Mouse (Mus musculus) stomach, embryonic 16.5 days (tissue): ENCODE measurements around the gene Ydjc. TPM values are rescaled to one million over a fixed set of nuclear protein-coding genes. Genes with fewer than 3 reads are reported as not detected.
"Not testable (repeated sequence)": the region's sequence is repeated elsewhere in the genome, so short reads cannot be mapped to it uniquely, and the experiment has no call there.

Experiments used
- ATAC-seq: fragments of 200-750 bp; cut with Nextera tagmentation; 2 replicates; pipeline ENCODE4 v1.8.0; 2017; ENCODE audit warnings: moderate number of reproducible peaks, moderate TSS enrichment; ENCODE audit not compliant: insufficient read depth, low FRiP score
- H3K27ac ChIP-seq: fragments of 300-500 bp; sonication (generic); 2 replicates; pipeline ENCODE4 v1.5.1; 2014; ENCODE audit warnings: low read length
- H3K27me3 ChIP-seq: fragments of 300-500 bp; sonication (generic); 2 replicates; pipeline ENCODE4 v1.6.1; 2014; ENCODE audit warnings: low read length, control low read depth, mixed read lengths; ENCODE audit not compliant: control insufficient read depth, insufficient read depth
- H3K36me3 ChIP-seq: fragments of 300-500 bp; sonication (generic); 2 replicates; pipeline ENCODE4 v1.6.1; 2014; ENCODE audit warnings: low read length; ENCODE audit not compliant: control insufficient read depth, insufficient read depth
- H3K4me1 ChIP-seq: fragments of 300-500 bp; sonication (generic); 2 replicates; pipeline ENCODE4 v1.6.1; 2014; ENCODE audit warnings: low read length, control low read depth, mixed read lengths; ENCODE audit not compliant: control insufficient read depth, insufficient read depth
- H3K4me2 ChIP-seq: fragments of 300-500 bp; sonication (generic); 2 replicates; pipeline ENCODE4 v1.6.1; 2014; ENCODE audit warnings: low read depth, low read length, mixed read lengths
- H3K4me3 ChIP-seq: fragments of 300-500 bp; sonication (generic); replicated peaks from 2 replicates; pipeline ENCODE4 v1.5.1; 2014; ENCODE audit warnings: mild to moderate bottlenecking, low read length
- H3K9ac ChIP-seq: fragments of 300-500 bp; sonication (generic); 2 replicates; pipeline ENCODE4 v1.6.1; 2014; ENCODE audit warnings: low read length
- H3K9me3 ChIP-seq: fragments of 300-500 bp; sonication (generic); replicated peaks from 2 replicates; pipeline ENCODE4 v1.6.1; 2016; ENCODE audit warnings: low read length, control low read depth; ENCODE audit not compliant: control insufficient read depth
- WGBS: fragments of 180-500 bp; shearing (Covaris S2); extraction: QIAGEN DNeasy Blood & Tissue Kit; methylation state at CpG from one replicate; pipeline ENCODE4 v1.1.7; 2014; 5-methylcytosine and 5-hydroxymethylcytosine counted together
- polyA plus RNA-seq: library from polyadenylated mRNA; unstranded; fragments of >200 nt; fragmentation: Nextera tagmentation; extraction: Ambion mirVana; gene quantifications from 2 replicates; pipeline ENCODE4 v1.2.1, GENCODE M21; 2015

The Ydjc gene
- polyA plus RNA-seq, 1 experiment from 2014 or later: 20.2 TPM

GRCm38 (mm10) chr16:17148084-17148483 is 3.7 kb downstream of the Ydjc start:
- Histone ChIP-seq H3K4me1 (peaks cover 13% of the 10 kb centered on the region), H3K4me3 (peak overlapping the region; percentile 70), H3K9me3 (no peaks in the 10 kb centered on the region), H3K36me3 (peaks cover 5% of the 10 kb centered on the region), H3K9ac (peak overlapping the region; percentile 73), H3K4me2 (peak overlapping the region; percentile 99), H3K27ac (no peak overlapping the region), H3K27me3 (no peaks in the 10 kb centered on the region)
- WGBS: 11% methylated on average over 16 of the region's 16 CpGs
- no peak for ATAC-seq

- H3K4me2 ChIP-seq: no peak overlapping the region
- H3K27me3 ChIP-seq: no peaks in the 10 kb centered on the region
- peaks cover 13% of the 10 kb centered on the region for H3K4me1 ChIP-seq
- no peak for ATAC-seq
- H3K36me3 ChIP-seq: peaks cover 10% of the 10 kb centered on the region
- H3K9ac ChIP-seq: no peak overlapping the region
- WGBS: 89% methylated on average over 7 of the region's 7 CpGs
- H3K27ac ChIP-seq: peak overlapping the region; percentile 18; the same call in 1 of the 2 replicates
- H3K4me3 ChIP-seq: no peak overlapping the region
- no peaks in the 10 kb centered on the region for H3K9me3 ChIP-seq
These were observed 6.3 kb downstream of the Ydjc start for GRCm38 (mm10) chr16:17150520-17151258.

- peaks cover 12% of the 10 kb centered on the region for H3K4me1 ChIP-seq
- no peaks in the 10 kb centered on the region for H3K27me3 ChIP-seq
- peaks cover 14% of the 10 kb centered on the region for H3K36me3 ChIP-seq
- no peak overlapping the region for H3K4me2 ChIP-seq
- no peak for ATAC-seq
- no peaks in the 10 kb centered on the region for H3K9me3 ChIP-seq
- WGBS: 92% methylated on average over 4 of the region's 4 CpGs
- H3K4me3 ChIP-seq: no peak overlapping the region
- H3K9ac ChIP-seq: no peak overlapping the region
- H3K27ac ChIP-seq: no peak overlapping the region
These were observed 7.5 kb downstream of the Ydjc start for GRCm38 (mm10) chr16:17151874-17152273.

- no peak overlapping the region for H3K4me3 ChIP-seq
- peaks cover 19% of the 10 kb centered on the region for H3K36me3 ChIP-seq
- no peak overlapping the region for H3K9ac ChIP-seq
- no peak for ATAC-seq
- no peak overlapping the region for H3K27ac ChIP-seq
- H3K9me3 ChIP-seq: no peaks in the 10 kb centered on the region
- H3K4me2 ChIP-seq: no peak overlapping the region
- no peaks in the 10 kb centered on the region for H3K4me1 ChIP-seq
- H3K27me3 ChIP-seq: no peaks in the 10 kb centered on the region
- 89% methylated on average over 2 of the region's 2 CpGs for WGBS
These were observed 9.9 kb downstream of the Ydjc start for GRCm38 (mm10) chr16:17154346-17154745.

- 68% methylated on average over 1 of the region's 1 CpGs for WGBS
- not testable (repeated sequence) for H3K27ac ChIP-seq, H3K4me1 ChIP-seq, H3K4me2 ChIP-seq, H3K4me3 ChIP-seq, H3K9ac ChIP-seq, H3K27me3 ChIP-seq, H3K36me3 ChIP-seq, ATAC-seq, H3K9me3 ChIP-seq
These were observed 21.1 kb downstream of the Ydjc start for GRCm38 (mm10) chr16:17165478-17165877.

GRCm38 (mm10) chr16:17167179-17167578 is 22.8 kb downstream of the Ydjc start:
- peak overlapping the region; percentile 4; the same call in 1 of the 2 replicates for H3K27ac ChIP-seq
- H3K4me3 ChIP-seq: no peak overlapping the region
- 0 out of 2 replicates have a peak, but pooled peaks have one; percentile 25 for ATAC-seq

GRCm38 (mm10) chr16:17168049-17168448 is 23.6 kb downstream of the Ydjc start:
- Histone ChIP-seq H3K36me3 (peaks cover 5% of the 10 kb centered on the region; the same call in 1 of the 2 replicates), H3K27ac (no peak overlapping the region; the same call in 1 of the 2 replicates), H3K9me3 (no peaks in the 10 kb centered on the region), H3K4me3 (no peak overlapping the region), H3K9ac (no peak overlapping the region), H3K4me2 (no peak overlapping the region), H3K27me3 (no peaks in the 10 kb centered on the region), H3K4me1 (no peaks in the 10 kb centered on the region)
- no peak for ATAC-seq
- WGBS: 66% methylated on average over 5 of the region's 5 CpGs

More at GRCm38 (mm10) chr16:17167179-17167578, 22.8 kb downstream of the Ydjc start:
- Histone ChIP-seq H3K27me3 (no peaks in the 10 kb centered on the region), H3K4me2 (no peak overlapping the region), H3K9ac (no peak overlapping the region), H3K4me1 (no peaks in the 10 kb centered on the region), H3K36me3 (no peaks in the 10 kb centered on the region), H3K9me3 (no peaks in the 10 kb centered on the region)

GRCm38 (mm10) chr16:17175765-17176164 is 31.3 kb downstream of the Ydjc start:
- no peak for ATAC-seq
- Histone ChIP-seq H3K9ac (no peak overlapping the region), H3K36me3 (peaks cover 6% of the 10 kb centered on the region; the same call in 1 of the 2 replicates), H3K27ac (no peak overlapping the region), H3K4me3 (no peak overlapping the region), H3K4me2 (no peak overlapping the region), H3K4me1 (no peaks in the 10 kb centered on the region; the same call in 1 of the 2 replicates), H3K27me3 (no peaks in the 10 kb centered on the region), H3K9me3 (no peaks in the 10 kb centered on the region)
- 81% methylated on average over 2 of the region's 2 CpGs for WGBS

GRCm38 (mm10) chr16:17177623-17178170 is 33.3 kb downstream of the Ydjc start:
- Histone ChIP-seq H3K27me3 (no peaks in the 10 kb centered on the region), H3K4me2 (no peak overlapping the region), H3K4me1 (no peaks in the 10 kb centered on the region; the same call in 1 of the 2 replicates), H3K9ac (no peak overlapping the region), H3K4me3 (no peak overlapping the region), H3K9me3 (no peaks in the 10 kb centered on the region), H3K27ac (no peak overlapping the region), H3K36me3 (peaks cover 5% of the 10 kb centered on the region; the same call in 1 of the 2 replicates)
- no peak for ATAC-seq
- 94% methylated on average over 1 of the region's 1 CpGs for WGBS
